Mouse (Mus musculus): ENCODE data around the gene Slc16a3.
A peak's percentile ranks its signal among the peaks of the same experiment; 100 is the strongest.

DNA sequence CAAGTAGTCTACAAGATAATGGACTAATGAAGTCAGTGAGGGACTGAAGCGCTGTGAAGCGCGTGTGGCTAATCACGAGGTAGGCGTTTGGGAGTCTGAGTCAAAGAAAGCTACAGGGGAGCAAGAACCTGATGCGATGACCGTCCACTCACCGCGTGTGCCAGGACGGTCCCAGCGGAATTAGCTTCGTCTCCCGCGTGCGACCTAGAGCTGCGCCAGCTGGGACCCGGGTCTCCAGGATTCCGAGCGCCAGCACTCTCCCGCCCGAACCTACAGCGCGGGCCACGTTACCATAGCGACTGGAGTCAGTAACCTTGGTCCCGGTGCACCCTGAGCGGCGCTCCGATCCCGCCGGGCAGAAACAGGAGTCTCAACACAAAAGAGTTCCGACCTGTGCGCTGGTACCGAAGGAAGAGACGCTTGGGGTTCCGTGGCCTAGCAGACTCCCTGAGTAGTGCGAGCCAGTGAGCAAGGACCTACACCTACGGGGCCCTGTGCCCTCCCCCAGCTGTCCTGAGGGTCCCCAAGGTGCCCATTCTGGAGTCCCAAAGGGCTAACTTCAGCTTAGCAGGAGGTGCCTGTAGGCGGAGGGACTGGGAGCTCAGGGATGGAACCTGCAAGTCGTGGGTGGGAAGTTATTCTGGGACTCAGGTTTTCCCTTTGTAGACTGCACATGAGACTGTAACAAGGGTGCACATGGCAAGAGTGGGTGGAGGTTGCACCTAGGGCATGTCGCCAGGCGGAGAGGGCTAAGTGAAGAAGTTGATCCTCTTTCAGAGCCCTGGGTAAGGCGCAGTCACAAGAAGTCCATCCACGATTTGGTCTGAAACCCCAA, 15.5 kb upstream of the Slc16a3 start, which contains the start of gene Ccdc57:
- no peak for TF ChIP-seq POLR2A (IDR thresholded peaks at IDR 0.05; ENCODE audit: insufficient read length, low read depth)
- TF ChIP-seq SRF (IDR thresholded peaks at IDR 0.05; ENCODE audit: control insufficient read depth, insufficient read length, low read depth): peak; percentile 61
- TF ChIP-seq MAX (IDR thresholded peaks at IDR 0.05; ENCODE audit: low read depth): no peak
- TF ChIP-seq REST (IDR thresholded peaks at IDR 0.05; ENCODE audit: insufficient read depth, insufficient read length): no peak
- peak; percentile 14 for TF ChIP-seq USF1 (IDR thresholded peaks at IDR 0.05; ENCODE audit: low read depth)
